Mouse (Mus musculus) ZHBTc4 (cell line): ENCODE results near the gene Papln.
A peak's percentile ranks its signal among the peaks of the same experiment; 100 is the strongest.

Source experiments
- DNase-seq: peaks from one replicate; pipeline ENCODE4 v3.0.0-alpha.2; 2011; ENCODE audit warnings: low read depth, low spot score

Papln gene

DNA sequence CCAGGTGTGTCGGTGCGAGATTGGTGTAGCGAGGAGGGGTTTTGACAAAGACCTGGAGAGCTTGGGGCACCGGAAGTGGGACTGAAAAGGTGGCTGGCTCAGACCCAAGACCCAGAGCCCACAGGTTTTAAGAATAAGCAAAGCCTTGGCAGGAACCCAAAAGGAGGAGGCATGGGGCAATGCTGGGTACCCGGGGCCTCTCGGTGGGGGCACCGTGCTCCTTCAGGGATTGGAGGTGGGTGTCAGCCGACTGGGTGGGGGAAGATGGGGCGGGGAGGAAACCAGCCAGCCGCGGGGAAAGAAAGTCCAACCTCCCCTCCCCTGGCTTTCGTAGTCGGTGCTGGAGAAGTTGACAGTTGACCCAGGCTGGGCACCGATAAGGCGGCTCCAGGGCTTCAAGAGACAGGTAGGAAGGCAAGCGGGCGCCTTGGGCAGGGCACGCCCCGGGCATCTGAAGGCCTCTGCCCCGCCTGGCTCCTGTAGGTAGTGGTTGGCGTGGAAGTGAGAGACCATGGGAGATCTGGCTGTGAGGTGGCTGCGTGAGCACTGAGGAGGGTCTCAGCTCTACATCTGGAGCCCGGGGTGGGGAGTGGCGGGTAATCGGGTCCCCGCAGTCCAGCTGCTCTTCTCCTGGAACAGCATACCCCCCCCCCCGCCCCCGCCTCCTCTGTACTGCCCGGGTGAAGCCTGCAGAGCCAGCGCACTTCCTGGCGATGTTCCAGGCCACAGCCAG lies at the start of gene Papln:
Papln (plus strand) TSS at position 324 of the 733 bp plus-strand sequence.
- DNase-seq: no peak

DNA sequence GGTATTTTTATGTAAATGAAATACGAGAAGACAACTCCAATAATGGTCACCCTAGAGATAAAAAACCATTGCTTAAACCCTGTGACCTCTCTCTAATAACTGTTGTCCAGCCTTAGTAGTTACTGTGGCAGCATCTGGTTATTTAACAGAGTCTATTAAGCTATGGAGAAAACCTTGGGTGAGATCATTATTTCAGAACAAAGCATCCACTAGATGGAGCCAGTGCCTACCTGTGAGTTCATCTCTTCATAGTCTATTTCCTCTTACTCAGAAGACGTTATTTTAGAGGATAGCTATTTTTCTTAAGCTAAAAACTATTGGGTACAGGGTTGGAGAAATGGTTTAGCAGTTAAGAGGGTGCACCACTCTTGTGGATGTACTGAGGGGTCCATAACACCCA lies 49.7 kb upstream of the Papln start:
- DNase-seq: peak; percentile 60

GRCm38 (mm10) chr12:83716416-83717184 lies 46.8 kb upstream of the Papln start:
- no peak for DNase-seq

DNA sequence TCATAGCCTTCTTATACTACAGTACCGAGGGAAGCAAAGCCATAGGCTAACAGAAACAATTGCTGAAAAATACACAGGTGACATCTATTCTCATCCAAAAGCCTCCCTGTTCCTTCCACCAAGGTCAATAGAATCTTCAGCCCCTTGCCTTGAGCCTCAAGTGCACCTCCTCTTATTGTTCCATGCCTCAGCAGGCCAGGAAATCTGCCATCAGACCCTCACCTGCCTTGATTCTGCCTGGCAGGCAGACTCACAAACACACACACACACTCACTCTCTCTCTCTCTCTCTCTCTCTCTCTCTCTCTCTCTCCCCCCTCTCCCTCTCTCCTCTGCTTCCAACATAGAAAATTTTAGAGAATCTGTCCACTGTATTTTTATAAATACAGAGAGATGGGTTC lies 44.0 kb upstream of the Papln start:
- DNase-seq: no peak

- peak; percentile 42 for DNase-seq
Measured at GRCm38 (mm10) chr12:83721281-83721680, 42.2 kb upstream of the Papln start.

DNA sequence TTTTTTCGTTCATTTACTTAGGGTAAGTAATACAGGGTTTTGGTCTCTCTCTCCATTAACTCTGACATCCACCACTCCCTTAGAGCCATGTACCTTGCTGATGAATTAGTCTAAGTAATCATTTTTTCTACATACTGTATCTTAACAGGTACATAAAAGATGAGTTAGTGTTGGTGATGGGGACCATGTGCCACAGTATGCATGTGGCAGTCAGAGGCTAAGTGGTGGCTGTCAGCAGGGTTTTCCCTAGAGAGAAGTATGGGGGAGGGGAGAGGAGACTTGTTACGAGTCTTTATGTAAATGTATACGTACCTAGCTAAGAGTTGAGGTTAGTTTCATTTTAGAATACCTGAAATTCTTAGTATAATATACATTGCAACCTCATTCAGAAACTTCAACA lies 40.4 kb upstream of the Papln start:
- DNase-seq: no peak

DNA sequence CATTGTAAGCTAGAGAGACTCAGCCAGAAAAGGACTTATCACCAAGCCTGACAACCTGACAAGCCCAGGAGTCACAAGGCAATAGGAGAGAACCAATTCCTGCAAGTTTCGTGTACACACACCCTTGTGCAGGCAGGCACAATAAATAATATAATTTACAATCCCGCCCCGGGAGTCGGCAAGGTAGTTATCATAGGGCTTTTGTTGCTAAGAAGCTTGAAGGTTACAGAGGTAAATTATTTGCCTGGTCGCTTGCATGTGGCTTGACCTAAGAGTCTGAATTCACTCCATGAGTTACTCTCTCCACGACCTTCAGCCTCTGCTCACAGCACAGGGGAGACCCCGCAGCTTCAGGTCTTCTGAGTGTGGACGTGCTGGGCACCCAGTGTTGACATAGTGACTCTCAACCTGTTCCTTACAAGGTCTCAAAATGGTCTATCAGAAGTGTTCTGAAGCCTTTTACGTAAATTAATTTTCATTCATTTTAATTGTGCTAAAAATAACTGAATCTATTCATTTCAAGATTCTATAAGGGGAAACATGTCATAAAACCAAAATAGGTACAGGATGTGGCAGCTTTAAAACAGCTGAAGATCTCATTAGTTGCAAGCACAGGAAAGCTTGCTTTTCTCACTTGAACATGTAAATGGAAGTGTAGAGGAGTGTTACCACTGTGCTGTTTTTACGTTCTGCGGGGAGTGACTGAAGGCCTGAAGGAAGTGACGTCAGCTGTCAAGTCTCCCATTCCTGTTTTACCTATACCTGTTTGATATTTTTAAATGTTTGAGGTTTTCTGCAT lies 36.7 kb upstream of the Papln start:
- DNase-seq: no peak

- no peak for DNase-seq
Measured at GRCm38 (mm10) chr12:83732225-83732624, 31.2 kb upstream of the Papln start.

DNA sequence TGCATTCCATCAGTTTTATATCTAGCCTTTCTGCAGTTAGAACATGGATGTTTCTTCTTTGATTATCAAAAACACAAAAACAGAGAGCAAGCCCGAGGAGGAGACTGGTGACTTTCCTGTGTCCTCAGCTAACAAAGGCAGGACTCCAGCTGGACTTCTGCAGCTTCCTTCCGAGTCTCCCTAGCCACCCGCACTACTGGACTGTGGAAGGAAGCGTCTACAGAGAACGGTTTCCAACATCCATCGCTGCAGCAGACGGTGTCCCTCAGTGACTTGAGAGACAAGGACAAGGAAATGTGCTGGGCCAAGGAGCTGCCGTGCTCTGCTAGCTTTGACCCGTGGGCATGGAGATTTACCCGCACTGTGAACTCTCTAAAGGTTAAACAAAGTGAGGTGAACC lies 29.4 kb upstream of the Papln start:
- no peak for DNase-seq

GRCm38 (mm10) chr12:83736236-83736635 lies 27.2 kb upstream of the Papln start:
- DNase-seq: no peak

GRCm38 (mm10) chr12:83738651-83739050 lies 24.8 kb upstream of the Papln start:
- no peak for DNase-seq

GRCm38 (mm10) chr12:83741722-83742121 lies 21.7 kb upstream of the Papln start:
- DNase-seq: no peak

DNA sequence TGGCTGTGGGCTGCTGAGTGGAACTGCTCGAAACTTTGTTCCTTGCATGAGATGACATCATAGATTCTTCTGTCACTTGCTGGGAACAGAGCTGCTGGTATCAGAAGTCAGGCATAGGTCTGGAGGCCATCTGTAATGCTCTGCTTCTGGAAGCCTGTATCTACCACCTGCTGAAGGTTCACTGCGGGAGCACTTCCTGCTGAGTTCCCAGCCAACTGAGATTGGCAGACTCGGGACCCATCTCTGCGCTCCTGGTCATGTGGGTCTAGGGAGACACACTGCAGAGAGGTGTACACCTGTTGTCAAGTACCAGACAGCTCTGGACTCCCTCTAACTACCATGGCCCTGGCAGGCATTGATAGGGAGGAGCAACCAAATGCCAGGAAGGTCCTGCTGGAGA lies 20.6 kb upstream of the Papln start:
- DNase-seq: no peak

DNA sequence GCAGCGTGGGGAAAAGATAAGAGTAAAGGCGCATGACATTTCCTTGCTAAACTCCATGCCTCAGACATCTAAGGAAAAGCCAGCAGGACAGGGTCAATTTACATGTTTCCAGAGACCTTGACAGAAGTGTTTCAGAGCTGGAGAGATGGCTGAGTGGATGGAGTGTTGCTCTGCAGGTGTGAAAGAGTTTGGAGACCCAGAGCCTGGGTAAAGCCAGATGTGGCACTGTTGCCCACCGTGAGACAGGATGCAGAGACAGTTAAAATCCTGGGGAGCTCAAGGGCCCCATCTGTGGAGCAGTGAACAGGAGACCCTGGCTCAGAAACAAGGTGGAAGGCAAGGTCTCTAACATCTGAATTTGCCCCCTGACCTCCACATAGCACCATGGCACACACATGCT lies 19.7 kb upstream of the Papln start:
- no peak for DNase-seq

DNA sequence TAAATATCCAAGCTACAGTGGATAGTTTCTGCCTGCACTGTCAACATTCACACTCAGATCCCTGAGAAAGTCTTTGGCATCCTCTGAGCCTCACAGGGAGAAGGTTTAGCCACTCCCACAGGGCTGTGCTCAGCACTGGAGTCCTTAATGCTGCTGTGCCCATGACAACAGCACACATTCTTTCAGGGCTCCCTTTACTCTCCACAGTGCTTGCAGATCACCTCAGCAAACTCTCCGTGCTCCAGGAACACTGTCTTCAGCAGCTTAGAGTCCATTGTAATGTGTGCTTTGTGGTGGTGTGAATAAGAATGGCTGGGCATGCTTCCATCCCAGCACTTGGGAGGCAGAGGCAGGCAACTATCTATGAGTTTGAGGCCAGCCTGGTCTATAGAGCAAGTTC lies 14.2 kb upstream of the Papln start:
- DNase-seq: peak; percentile 83

- DNase-seq: no peak
Measured at GRCm38 (mm10) chr12:83752495-83752894, 10.9 kb upstream of the Papln start.

DNA sequence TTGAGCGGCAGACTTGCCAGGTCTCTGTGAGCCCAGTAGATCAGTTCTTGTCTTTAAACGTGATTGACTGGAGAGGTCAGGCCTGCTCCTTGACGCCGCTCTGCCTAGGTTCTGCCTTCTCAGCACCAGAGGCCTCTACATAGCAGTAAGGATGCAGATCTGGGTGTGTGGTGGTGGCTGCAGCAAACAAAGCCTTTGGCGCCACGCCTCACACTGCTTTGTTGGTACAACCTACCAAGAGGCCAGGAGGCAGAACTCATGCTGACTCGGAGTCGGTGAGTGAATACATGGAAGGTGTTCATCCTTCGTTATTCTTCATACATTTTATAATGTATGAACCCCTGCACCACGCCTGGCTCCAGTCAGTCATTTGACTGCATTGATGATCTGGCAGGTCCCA lies 4.7 kb upstream of the Papln start:
- peak; percentile 81 for DNase-seq

DNA sequence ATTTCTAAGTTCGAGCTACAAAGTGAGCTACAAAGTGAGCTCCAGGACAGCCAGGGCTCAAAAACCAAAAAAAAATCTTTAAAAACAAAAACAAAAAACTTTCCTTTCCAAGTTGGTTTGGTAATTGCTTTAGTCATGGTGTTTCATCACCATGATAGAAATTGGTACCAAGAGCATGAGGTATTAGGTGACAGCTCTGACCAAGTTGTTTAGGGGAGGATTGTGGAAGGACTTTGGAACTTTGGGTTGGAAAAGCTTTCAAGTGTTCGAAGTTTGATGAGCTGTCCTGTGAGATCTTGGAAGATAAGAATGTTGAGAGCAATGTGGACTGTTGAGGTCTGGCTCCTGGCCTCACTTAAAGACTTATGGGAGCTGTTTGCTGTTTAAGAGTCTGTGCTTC lies 3.2 kb upstream of the Papln start:
- no peak for DNase-seq

DNA sequence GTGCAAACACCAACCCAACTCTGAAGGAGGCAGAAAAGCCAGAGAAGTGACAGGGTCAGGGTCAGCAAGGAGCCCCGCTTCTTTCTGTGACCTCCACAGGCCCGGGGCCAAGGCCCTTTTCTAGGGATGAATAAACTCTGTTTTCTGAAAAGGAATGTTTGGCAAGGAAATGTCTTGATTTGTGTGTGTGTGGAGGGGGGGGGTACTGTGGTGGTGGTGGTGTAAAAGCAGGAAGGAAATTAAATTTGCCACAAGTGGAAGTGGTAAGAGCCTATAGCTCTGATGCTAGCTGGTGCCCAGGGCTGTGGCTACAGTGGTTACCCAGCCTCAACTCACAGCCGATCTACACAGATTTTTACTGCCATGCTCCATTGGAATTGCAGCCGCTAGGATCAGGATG lies 728 bp upstream of the Papln start:
- DNase-seq: no peak

DNA sequence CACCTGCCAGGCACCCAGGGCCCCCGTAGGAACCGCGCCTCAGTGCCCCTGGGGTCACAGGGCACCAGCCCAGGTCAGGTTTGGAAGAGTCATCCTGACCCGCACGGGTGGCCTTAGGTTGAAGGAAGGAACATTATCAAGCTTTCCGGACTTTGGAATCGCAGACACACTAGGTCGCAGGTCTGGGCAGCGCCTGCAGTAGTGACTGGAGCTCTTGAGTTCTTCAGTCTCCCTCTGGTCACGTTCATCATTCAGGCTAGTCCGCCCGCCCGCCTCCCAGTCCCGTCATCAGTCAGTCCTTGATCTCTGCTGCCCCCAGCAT lies 571 bp downstream of the Papln start:
- DNase-seq: no peak

GRCm38 (mm10) chr12:83764519-83764918 lies 1.1 kb downstream of the Papln start:
- no peak for DNase-seq

DNA sequence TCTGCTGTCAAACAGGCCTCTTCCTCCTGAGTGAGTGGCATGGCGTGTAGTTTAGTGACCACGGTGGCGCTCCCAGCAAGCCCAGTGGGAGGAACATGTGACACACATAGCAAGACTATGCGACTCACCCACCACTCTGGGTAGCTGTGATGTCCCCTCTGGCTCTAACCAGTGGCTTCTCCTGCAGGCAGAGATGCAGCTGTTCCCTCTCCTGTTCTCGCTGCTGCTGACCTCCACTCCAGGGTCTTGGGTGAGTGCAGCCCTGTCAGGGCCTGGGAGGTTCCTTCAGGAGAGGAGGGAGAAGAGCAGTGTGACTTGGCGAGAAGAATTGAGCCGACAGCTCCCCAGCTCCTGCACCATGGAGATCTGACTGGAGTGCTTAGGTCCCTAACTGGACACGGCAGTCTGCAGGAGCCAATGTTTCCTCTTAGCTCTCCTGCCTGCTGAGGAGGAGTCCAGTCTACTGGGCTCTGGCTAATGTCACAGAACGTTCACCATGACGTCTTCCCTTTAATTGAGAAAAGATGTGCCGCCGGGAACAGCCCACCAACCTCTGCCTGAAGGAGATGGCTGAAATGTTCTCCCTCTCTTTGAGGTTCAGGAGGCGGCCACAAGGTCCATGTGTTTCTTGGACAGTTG lies 2.6 kb downstream of the Papln start:
- no peak for DNase-seq
